Mouse (Mus musculus): ENCODE data around the gene Hddc2.

Hddc2 gene

DNA sequence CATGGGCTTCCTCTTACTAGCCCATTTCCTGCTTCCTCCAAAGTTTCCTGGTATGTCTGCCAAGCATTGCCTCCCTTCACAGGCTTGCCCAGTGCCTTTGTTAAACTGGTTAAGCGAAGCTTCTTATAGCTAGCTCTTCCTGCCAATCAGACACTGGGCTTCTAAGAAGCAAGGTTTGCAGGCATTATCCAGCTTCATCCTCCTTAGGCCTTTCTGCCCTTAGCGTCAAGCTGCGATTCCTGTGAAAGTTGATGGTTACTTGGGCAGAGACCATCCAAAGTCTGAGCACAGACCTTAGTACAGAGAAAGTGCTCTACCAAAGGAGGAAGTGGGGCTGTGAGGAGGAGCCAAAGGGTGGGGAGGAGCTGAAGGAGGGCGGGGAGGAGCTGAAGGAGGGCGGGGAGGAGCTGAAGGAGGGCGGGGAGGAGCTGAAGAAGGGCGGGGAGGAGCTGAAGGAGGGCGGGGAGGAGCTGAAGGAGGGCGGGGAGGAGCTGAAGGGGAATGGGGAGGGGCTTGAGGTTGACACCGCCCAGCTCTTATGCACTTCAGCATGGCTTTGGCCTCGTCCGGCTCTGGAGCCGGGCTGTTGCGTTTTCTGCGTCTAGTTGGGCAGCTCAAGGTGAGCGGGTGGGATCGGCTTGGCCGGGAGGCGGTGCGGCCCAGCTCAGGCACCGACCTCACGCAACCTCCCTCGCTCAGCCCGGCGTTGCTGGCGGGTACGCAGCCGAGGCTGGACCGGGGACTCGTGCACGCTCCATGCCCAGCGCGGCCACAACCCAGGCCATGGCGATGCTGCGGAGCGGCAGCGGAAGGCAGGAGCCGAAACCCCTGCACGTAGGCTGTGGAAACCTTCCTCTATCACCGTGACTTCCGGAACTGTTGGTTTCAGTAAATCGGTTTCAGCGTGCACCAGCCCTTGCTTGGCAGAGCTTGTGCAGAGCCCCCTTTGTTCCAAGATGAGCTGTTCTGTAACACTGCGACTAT is at the start of gene Hddc2:
Gene Hddc2, plus strand, starts transcription at position 519 of the 984 bp plus-strand sequence.
- peak; percentile 85 for DNase-seq (ENCODE audit: low spot score)

DNA sequence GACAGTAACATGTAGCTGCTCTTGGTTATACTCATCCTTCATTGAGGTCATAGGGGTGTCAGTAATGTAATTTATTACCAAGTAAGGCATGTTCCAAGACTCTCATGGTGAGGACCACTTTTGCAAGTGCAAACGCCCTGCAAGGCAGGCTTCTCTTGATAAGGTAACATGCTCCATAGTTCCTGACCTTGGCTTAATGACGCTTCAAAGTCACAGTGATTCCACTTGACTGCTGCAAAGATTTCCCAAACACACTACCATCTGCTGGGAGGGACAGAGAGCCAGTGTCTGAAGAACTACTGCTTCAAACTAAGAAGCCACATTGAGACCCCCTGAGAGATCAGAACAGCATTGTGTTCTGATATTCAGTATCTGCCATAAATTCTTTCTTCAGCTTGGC is 40.4 kb upstream of the Hddc2 start:
- no peak for DNase-seq (ENCODE audit: low spot score)

DNA sequence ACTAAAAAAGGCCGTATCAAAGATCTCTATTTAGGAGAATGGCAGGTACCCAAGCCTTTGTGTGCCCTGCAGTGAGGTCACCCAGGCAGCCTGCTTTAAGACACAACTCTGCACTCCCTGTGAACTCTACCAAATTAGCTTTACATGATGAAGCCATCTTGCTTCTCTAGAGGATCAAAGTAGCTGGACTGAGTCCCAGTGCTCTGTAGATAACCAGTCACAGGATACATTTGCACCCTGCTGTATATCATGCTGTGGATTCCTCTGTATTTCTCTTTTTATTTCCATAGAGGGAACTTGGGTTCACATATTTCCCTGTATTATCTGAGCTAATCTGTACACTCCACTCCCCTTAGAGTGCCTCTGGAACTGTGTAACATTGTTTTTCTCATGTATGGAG is 40.0 kb upstream of the Hddc2 start:
- no peak for DNase-seq (ENCODE audit: low spot score)

DNA sequence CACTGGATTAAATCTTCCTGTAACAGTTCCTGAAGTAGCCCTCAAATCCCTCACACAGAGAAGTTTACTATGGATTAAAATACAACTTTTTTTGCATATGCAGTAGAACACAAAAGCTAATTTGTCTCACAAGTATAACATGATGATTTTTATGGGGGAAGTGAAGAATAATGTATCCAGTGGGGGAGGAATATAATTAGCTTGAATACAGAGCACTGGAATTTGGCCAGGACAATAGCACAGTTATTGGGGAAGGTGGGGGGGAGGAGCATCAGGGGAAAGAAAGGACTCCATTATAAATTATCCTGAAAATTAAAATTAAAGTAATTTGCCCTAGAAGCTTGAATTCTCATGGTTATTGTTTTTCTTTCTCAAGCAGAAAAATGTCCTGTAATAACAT is 25.4 kb upstream of the Hddc2 start:
- no peak for DNase-seq (ENCODE audit: low spot score)

DNA sequence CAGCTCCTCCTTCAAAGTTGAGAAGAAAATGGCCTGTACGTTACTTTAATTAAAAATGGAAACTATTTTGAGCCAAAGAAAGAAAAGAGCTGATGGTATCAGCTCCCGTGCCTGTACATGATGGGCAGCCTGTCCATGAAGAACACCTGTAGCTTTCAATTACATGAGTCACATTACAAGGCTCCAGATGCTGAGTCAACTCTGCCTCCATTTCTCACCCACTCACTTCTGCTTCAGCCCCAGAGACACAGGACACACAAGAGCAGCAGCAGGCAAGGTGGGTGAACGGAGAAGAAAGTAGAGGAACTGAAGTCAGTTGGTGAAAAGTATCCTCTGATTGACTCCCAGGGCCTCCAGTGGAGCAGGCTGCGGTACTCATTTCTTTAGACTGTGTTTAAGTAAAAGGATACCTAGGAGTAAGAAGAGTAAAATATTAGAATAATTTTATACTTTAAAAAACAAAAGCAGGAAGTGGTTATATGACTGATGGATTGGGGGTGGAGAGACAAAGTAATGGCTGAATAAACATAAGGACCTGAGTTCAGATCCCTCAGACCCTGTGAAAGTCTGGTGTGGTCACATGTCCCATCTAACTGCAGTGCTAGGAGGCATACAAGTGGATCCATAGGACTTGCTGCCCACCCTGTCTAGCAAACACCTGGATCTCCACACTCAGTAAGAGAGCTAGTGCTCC is 24.3 kb upstream of the Hddc2 start:
- DNase-seq (ENCODE audit: low spot score), result no peak

DNA sequence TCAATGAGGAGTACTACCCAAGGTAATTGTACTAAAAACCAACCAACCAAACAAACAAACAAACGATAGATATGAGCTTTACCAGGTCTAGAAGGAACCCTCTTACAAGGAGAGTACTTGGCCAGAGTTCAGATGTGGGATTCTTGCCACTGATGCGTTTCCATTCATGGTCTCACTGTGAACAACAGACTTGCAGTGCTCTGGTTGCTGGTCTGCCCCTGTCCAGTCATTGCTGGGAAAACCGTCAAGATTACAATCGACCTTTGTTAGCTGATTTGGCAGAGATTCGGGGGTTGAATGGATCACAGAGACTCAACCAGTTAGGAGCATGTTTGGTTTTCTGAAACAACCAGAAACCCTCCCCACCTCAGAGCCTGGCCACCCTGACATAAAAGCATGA is 17.5 kb upstream of the Hddc2 start:
- DNase-seq (ENCODE audit: low spot score), result peak; percentile 28

DNA sequence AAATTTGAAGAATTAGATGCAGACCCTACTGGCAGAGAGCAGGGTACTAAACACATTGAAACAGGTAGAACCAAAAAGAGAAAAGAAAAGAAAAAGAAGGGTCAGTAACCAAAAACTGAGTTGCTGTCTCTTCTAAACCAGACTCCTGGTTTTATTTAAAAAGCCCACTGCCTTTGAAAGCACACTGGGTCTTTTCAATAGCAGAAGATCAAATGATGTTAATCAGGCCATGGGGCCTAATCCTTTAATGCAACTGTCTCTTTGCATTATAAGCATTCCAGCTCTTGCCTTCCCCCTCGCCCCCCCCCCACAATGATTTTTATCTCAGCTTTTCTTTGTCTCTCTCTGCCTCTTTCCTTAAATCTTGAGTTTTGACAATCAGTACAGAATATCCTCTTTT is 16.7 kb upstream of the Hddc2 start:
- no peak for DNase-seq (ENCODE audit: low spot score)

DNA sequence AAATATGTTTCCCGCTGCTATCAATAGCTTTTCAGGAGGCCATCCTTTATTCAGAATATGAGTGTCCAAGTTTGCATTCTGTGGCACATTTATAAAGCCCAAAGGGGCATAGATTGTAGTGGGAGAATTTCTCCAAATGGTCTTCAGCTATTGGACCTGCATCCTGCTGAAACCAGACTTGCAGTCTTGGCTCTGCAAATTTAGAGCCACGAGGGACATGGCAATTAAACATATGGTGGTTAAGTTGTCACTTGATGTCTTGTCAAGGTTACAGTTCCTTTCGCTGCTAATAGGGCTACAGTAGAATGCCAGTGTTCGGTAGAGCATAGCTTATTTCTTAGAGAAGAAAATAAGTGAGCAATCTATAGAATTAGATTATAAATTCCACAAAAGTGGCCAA is 16.1 kb upstream of the Hddc2 start:
- DNase-seq (ENCODE audit: low spot score), result no peak

DNA sequence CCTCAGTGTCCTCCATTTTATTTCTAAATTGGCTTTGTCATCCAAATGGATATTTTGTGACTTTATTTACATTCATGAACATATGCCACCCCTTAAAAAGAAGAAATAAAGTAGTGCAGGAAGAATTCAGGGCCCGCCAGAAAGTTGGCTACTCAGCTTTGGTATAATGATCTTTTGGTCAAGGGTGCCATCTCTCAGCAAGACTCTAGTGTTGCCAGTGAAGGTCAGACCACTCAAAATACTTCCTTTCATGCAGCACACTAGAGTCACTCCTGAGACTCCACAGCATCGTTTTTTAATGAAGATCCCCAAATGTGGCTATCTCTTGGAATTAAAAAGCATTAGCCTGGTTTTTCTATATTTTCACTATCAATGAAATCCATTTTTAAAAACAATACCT is 14.9 kb upstream of the Hddc2 start:
- peak; percentile 32 for DNase-seq (ENCODE audit: low spot score)

DNA sequence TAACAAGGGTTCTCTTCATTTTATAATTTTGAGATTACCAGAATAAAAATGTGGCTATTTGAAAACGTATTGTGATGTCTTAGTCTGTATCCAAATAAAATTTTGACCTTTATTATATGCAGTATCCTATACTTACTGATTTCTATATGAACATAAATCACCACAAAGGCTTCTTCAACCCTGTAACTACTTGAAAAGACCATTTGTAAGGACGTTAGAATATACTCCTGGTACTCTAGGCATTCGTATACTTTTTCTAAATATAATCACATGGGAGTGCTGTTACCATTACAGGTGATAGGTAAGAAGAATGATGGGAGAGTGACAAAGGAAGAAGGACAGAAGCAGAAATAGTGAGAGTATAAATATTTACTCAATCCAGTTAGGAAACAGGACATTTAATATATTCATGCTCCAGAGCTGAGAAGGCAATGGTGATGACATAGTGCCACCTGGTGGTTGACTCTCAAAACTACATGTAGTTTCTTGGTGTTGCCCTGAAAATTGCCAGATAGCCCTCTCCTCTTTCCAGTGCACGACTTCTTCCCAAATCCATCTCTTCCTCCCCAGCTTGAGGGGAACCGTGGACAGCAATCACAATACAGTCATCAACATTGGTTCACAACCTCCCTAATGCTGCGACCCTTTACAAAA is 14.1 kb upstream of the Hddc2 start:
- DNase-seq (ENCODE audit: low spot score), result peak; percentile 81

DNA sequence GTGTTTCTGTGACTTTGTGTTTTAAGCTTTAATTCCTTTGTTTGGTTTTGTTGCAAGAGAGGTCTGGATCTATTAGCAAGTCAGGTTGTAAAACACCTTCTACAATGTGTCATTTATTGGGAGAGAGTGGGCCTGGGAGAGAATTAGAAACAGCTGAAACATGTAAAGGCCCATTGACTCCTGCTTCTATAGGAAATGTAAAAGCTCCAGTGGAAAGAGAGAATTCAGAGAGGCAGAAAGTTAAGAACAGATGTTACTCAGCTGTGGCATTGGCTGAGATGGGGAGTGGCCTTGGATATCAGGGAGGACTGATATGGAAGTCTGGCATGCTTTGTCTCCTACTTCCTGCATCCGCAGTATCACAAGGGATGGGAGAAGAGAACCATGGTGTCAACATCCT is 12.9 kb upstream of the Hddc2 start:
- no peak for DNase-seq (ENCODE audit: low spot score)

DNA sequence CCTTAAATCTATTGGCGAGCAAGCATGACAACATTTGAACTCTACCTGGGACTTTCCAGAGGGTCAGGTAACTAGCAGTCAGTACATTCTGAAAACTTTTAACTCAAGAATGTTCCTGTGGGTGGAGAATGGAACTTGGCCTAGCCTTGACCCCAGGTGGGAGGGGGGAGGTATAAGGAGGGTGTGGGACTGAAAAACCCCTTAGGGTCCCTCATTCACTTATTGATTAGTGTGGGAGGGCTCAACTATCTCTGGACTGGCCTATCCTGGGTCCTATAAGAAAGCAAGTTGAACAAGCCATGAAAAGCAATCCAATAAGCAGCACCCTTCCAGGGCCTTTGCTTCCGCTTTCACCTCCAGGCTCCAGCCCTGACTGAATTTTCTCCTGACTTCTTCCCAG is 9.7 kb upstream of the Hddc2 start:
- no peak for DNase-seq (ENCODE audit: low spot score)

DNA sequence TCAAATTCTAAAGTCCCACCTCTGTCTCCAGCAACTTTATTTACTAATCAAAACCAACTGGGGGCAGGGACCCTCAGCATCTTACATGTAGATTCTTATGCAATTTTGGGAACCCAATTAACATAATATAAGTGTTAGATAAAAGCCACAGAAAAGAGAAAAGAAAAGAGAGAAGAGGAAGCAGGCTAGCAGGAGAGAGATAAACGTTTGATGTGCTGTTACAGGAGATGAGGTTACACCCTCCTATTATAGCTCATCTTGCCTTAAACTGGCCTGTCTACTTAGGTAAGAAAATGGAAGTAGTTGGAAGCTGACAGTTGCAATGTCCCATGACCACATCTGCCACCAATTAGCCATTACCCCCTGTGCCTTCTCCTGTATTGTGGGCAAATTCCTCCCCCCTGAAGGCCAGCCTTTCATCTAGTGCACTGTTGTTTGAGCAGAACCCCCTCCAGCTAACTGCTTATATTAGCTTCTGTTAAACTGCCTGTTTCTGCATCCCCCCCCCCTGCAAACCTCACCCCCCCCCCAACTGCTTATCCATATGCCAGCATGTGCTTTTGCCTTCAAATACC is 6.1 kb upstream of the Hddc2 start:
- DNase-seq (ENCODE audit: low spot score), result no peak

DNA sequence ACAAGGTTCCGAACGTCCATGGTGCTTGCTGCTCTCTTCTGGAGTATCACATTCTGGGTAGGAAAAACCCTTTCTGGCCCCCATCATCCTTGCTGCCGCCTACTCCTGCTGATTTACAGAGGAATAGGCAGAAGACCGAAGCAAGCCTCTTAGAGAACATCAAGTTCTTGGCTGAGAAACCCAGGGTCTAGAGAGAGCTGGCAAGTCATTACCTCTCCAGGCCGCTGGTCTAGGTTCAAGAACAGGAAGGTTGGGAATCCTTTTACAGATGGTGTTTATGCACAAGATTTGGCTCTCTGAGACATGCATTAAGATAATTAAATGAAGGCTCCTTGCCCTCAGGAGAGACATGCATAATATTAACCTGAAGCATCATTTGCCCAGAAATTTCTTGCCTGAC is 5.3 kb downstream of the Hddc2 start:
- no peak for DNase-seq (ENCODE audit: low spot score)

DNA sequence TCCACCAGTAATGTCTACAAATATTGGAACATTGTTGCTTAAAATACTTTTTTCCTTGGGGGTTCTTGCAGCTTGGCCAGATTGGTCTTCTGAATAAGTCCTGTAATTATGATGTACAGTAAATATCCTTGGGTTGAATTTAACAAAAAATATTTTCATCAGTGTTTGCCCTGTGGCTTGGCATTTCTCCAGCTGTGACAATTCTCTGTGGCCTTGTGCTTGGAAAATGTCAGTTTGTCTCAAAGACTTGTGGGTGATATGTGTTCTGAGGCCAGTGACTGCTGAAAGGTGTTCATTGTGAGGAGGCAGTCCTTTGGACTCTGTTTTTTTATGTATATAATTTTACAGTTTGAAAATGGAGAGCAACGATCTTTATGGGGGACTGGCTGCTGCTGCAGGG is 16.3 kb downstream of the Hddc2 start:
- peak; percentile 11 for DNase-seq (ENCODE audit: low spot score)

DNA sequence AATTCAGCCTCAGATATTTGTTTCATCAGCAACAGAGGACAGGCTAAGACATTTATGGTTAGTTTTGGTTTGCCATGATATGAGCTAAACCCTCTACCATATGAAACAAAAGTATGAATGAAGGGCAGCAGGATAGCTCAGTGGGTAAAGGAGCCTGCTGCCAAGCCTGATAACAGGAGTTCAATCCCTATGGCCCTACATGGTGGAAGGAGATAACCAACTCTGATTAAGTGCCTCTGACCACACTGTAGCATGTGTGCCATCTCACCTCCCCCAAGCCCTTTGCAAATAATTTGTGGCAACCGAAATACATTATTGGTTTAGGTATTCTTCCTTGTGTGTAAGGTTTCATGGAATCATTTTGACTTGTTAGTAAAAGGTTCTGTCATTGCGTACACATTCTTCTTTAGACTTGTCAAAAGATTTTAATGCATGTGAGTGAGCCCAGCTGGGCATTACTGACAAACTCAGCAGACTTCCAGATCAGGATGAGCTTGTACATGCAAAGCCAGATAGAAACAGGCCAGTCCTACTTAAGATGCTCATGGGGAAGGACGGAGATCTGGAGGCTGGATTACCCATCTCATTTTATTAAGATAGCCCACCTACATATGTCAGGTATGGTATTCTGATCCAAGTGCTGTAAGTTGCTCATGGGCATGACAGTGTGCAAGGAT is 17.2 kb downstream of the Hddc2 start:
- DNase-seq (ENCODE audit: low spot score), result no peak

DNA sequence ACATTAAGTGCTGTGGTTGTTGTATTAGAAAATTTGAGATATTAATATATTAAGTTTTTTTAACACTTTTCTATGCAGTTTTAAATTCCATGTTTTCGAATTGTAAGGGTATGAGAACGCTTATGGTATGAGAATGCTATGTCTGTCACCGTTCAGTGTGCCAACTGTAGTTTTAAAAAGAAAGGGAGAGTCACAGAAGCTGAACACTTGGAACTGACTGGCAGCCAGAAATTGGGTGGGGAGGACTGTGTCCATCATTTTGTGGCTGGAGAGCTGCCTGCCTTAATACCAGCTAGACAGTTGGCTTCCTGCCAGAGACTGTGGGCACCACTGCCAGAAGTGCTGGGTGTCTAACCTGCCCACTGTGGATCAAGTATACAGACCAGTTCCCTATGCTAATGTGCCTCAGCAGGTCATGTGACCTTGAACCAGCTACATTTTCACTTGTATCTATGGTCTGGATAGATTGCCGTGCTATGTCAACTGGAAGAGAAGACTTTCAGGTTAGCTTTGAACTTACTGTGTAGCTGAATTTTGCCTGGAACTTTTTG is 18.1 kb downstream of the Hddc2 start:
- peak; percentile 40 for DNase-seq (ENCODE audit: low spot score)

DNA sequence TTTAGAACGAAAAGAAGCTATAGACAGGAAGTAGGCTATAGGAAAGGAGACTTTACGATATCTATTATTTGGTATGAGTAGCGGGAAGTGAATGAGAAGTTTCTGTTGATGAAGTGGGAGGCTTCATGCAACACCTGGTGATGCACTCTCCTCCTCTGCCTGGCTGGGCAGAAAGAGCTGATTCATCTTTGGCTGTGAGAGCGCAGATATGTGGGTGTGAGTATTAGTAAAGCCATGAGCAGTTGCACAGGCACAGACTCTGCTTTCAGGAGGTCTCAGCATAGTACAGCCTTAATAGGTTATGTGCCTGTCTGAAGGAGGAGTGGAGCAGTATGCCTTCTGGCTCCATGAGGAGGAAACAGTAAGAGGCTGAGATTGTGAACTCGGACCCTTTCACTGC is 23.2 kb downstream of the Hddc2 start:
- DNase-seq (ENCODE audit: low spot score), result no peak

DNA sequence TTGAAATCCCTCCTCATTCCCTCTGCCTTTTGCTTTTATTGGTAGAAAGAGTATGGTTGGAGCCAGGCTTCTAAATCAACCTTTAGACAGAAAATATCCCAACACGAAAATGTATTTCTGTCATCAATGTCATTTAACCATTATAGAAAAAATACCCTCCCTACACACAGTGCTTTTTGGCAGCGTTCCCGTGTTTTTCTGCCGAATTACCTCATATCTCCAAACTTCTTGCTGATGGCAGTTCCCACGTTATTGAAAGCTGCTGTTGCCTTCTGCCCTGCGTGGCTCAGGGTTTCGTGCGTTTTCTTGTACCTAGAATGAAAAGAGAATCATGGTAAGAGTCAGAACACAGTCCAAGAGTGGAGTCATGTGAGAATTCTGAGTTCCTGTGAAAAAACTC is 33.2 kb downstream of the Hddc2 start:
- peak; percentile 45 for DNase-seq (ENCODE audit: low spot score)

DNA sequence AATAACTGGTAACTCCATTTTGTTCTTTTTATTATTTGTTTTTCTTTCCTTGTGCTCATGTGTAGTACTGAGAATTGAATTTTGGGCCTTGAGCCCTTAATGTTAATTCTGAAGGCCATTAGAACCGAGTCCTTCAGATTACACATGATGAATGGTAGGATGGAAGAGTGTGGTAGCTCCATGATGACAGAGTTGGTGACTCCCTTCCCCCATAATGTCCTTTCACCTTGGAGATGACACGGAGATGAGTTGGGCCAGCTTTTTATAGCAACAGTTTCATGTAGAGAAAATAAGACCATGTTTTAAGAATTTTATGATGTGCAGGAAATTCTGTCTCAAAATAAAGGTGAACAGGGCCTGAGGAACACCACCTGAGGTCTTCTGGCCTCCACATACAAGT is 37.9 kb downstream of the Hddc2 start:
- no peak for DNase-seq (ENCODE audit: low spot score)

DNA sequence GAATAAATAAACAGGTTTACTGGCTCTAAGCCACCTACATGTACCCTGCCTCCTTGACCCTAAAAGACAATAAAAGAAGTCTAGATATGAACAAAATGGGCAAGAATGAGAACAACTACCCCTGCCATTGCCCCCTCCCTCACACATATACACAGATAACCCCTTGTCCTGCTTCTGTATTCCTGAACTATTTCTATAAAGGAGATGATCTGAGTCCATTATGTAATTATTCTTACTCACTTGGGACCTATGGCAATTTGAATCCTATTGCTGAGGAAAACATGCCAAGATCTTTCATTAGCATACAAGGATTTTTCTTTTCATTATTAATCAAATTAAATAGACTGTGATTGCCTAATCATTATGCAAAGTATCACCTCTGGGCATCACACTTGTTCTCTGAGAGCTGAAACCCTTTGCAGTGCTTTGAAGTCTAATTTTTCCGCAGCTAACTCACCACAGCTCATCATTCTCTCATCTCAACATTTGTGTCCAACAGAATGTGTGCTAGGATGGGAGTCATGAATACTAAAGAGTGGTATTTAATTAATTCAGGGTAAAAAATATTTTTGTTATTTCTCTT is 39.8 kb downstream of the Hddc2 start:
- DNase-seq (ENCODE audit: low spot score), result no peak
